Mouse (Mus musculus) thymus, adult 2 months (tissue): ENCODE data around the gene Sncg. TPM values are rescaled to one million over a fixed set of nuclear protein-coding genes. Genes with fewer than 3 reads are reported as not detected.

Experiments used
- DNase-seq: peaks from one replicate; pipeline ENCODE4 v3.0.0; 2021
- H3K27ac ChIP-seq: fragments of 200-500 bp; 2 replicates; pipeline ENCODE4 v1.5.1; 2012; ENCODE audit warnings: low read length, control low read depth; ENCODE audit not compliant: control insufficient read depth, insufficient read depth
- H3K27me3 ChIP-seq: fragments of 200-500 bp; 2 replicates; pipeline ENCODE4 v1.6.1; 2012; ENCODE audit warnings: mild to moderate bottlenecking, low read length, moderate library complexity, mixed read lengths; ENCODE audit not compliant: control insufficient read depth, insufficient read depth
- H3K36me3 ChIP-seq: fragments of 200-500 bp; 2 replicates; pipeline ENCODE4 v1.6.1; 2012; ENCODE audit warnings: mild to moderate bottlenecking, low read length, moderate library complexity; ENCODE audit not compliant: control insufficient read depth, insufficient read depth
- H3K4me1 ChIP-seq: fragments of 200-500 bp; replicated peaks from 2 replicates; pipeline ENCODE4 v1.6.1; 2012; ENCODE audit warnings: low read length; ENCODE audit not compliant: control insufficient read depth, insufficient read depth
- H3K4me3 ChIP-seq: fragments of 200-500 bp; 2 replicates; pipeline ENCODE4 v1.5.1; 2012; ENCODE audit warnings: mild to moderate bottlenecking, low read length, control low read depth, moderate library complexity; ENCODE audit not compliant: control insufficient read depth, insufficient read depth
- CTCF ChIP-seq: fragments of 200-500 bp; IDR thresholded peaks from 2 replicates; pipeline ENCODE4 v1.5.1; 2012; ENCODE audit warnings: mild to moderate bottlenecking, control low read depth, low read length, moderate library complexity, borderline replicate concordance; ENCODE audit not compliant: control insufficient read depth, poor library complexity, insufficient read depth; ENCODE audit errors: extremely low read depth
- POLR2A ChIP-seq: fragments of 200-500 bp; IDR thresholded peaks from 2 replicates; pipeline ENCODE4 v1.6.1; 2012; ENCODE audit warnings: mild to moderate bottlenecking, low read length, control low read depth, moderate library complexity; ENCODE audit not compliant: control insufficient read depth, poor library complexity, insufficient read depth; ENCODE audit errors: extremely low read depth
- WGBS: fragments of 180-500 bp; shearing (Covaris S2); methylation state at CpG from one replicate; pipeline ENCODE4 v1.1.7; 2018; 5-methylcytosine and 5-hydroxymethylcytosine counted together
- polyA plus RNA-seq: library from polyadenylated mRNA; depleted of rRNA; stranded (reverse); fragments of >200 nt; gene quantifications from 2 replicates; pipeline ENCODE4 v1.2.3, GENCODE M21; 2012; rRNA removed

Gene Sncg
- polyA plus RNA-seq, 1 experiment, result 10.2 TPM

DNA sequence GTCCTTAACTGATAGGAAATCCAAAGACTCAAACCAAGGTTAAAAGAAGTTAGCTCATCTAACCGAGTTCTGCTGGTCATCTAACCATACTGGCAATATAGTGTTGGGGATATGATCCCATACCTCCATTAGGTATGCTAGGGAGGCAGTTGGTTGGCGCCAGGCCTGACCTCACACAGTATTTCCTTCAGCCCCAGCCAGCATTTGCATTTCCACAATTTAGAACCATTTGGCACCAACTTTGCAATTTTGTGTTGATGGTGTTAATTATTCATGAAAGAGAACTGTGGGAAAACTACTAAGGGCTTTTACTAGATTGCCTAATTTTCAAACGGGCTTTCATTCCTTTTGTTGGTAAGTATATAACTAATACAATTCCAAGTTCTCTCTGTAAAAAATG lies 42.7 kb downstream of the Sncg start:
- no peaks in the 10 kb centered on the region for H3K4me1 ChIP-seq
- H3K4me3 ChIP-seq, result no peak overlapping the region
- DNase-seq, result no peak
- H3K27ac ChIP-seq, result no peak overlapping the region
- 92% methylated on average over 3 of the region's 3 CpGs for WGBS
- TF ChIP-seq CTCF (no peak), POLR2A (no peak)
- H3K36me3 ChIP-seq, result peaks cover 43% of the 10 kb centered on the region
- H3K27me3 ChIP-seq, result no peaks in the 10 kb centered on the region

DNA sequence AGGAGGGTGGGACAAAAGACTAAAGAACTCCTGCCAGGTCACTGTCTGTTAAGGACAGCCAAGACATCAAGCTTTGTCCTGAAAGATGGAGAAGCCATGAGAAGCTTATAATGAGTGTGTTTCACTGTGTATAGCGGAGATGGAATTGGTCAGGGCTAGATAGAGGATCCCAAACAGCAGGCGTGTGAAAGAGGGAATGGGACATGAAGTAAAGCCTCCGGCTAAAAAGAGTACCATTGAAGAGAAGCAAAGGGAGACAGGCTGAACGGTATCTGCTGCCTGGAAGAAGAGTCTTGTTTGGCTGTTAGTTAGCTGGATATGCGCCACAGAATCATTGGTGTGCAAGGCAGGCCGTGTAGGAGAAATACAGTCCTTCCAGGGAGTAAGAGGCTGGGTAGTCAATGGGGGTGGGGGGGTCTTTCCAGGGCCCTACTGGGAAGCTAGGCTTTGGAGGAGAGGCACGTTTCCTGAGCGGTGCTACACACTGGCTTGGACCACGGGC lies 43.9 kb downstream of the Sncg start:
- 98% methylated on average over 9 of the region's 9 CpGs for WGBS
- TF ChIP-seq CTCF (no peak), POLR2A (no peak)
- DNase-seq, result no peak
- no peaks in the 10 kb centered on the region for H3K4me1 ChIP-seq
- H3K27ac ChIP-seq, result no peak overlapping the region
- no peak overlapping the region for H3K4me3 ChIP-seq
- peaks cover 39% of the 10 kb centered on the region for H3K36me3 ChIP-seq
- no peaks in the 10 kb centered on the region for H3K27me3 ChIP-seq

GRCm38 (mm10) chr14:34327618-34328017 lies 47.0 kb downstream of the Sncg start:
- Histone ChIP-seq H3K4me1 (no peaks in the 10 kb centered on the region), H3K27me3 (no peaks in the 10 kb centered on the region), H3K36me3 (peaks cover 36% of the 10 kb centered on the region), H3K27ac (no peak overlapping the region), H3K4me3 (no peak overlapping the region)
- 71% methylated on average over 1 of the region's 1 CpGs for WGBS
- TF ChIP-seq POLR2A (no peak), CTCF (no peak)
- DNase-seq, result no peak

- no peak for DNase-seq
- no peaks in the 10 kb centered on the region for H3K4me1 ChIP-seq
- H3K36me3 ChIP-seq, result peaks cover 36% of the 10 kb centered on the region
- 96% methylated on average over 3 of the region's 3 CpGs for WGBS
- no peak overlapping the region for H3K4me3 ChIP-seq
- TF ChIP-seq CTCF (no peak), POLR2A (no peak)
- H3K27me3 ChIP-seq, result no peaks in the 10 kb centered on the region
- H3K27ac ChIP-seq, result no peak overlapping the region
Observed at GRCm38 (mm10) chr14:34326606-34327005, 48.0 kb downstream of the Sncg start.

- Histone ChIP-seq H3K27me3 (no peaks in the 10 kb centered on the region), H3K36me3 (peaks cover 33% of the 10 kb centered on the region), H3K4me1 (no peaks in the 10 kb centered on the region), H3K27ac (no peak overlapping the region), H3K4me3 (no peak overlapping the region)
- no peak for TF ChIP-seq CTCF
- no peak for TF ChIP-seq POLR2A
- 97% methylated on average over 5 of the region's 5 CpGs for WGBS
- DNase-seq, result no peak
Observed at GRCm38 (mm10) chr14:34323576-34324085, 51.0 kb downstream of the Sncg start.

Other genes with a start within 250 kb of the Sncg start
- 0.06 and 0.11 TPM in 2 replicates for gene Npy4r, start 222.3 kb downstream of the Sncg start, polyA plus RNA-seq
- gene Gprin2, start 173.1 kb downstream of the Sncg start, polyA plus RNA-seq, result 0.05 and 0.08 TPM in 2 replicates
- gene Syt15, start 155.2 kb downstream of the Sncg start, polyA plus RNA-seq, result 1.3 and 1.5 TPM in 2 replicates
- 2.8 and 4.2 TPM in 2 replicates for gene Shld2, start 64.3 kb downstream of the Sncg start, polyA plus RNA-seq
- 51.8 and 66.1 TPM in 2 replicates for gene Glud1, start 64.1 kb downstream of the Sncg start, polyA plus RNA-seq
- 1.8 and 2.2 TPM in 2 replicates for gene Fam25c, start 19.4 kb downstream of the Sncg start, polyA plus RNA-seq
- 3.9 and 4.0 TPM in 2 replicates for gene Mmrn2, start 676 bp upstream of the Sncg start, polyA plus RNA-seq
- 2.0 and 3.1 TPM in 2 replicates for gene Bmpr1a, start 128.6 kb upstream of the Sncg start, polyA plus RNA-seq
- not detected in 2 replicates for gene 9230112D13Rik, start 148.0 kb upstream of the Sncg start, polyA plus RNA-seq
- gene Ldb3, start 213.9 kb upstream of the Sncg start, polyA plus RNA-seq, result 6.6 and 63.0 TPM in 2 replicates
- 0.22 and 1.1 TPM in 2 replicates for gene Opn4, start 225.4 kb upstream of the Sncg start, polyA plus RNA-seq